Mouse (Mus musculus): ENCODE data around the gene Ccm2l. TPM values are rescaled to one million over a fixed set of nuclear protein-coding genes. Genes with fewer than 3 reads are reported as not detected.

Ccm2l gene
- total and polyA plus RNA-seq, 3 experiments = 12.7 to 37.1 (median 15.3) TPM

- no peak for DNase-seq
These were observed 23.6 kb downstream of the Ccm2l start for GRCm38 (mm10) chr2:153089316-153089715.

DNA sequence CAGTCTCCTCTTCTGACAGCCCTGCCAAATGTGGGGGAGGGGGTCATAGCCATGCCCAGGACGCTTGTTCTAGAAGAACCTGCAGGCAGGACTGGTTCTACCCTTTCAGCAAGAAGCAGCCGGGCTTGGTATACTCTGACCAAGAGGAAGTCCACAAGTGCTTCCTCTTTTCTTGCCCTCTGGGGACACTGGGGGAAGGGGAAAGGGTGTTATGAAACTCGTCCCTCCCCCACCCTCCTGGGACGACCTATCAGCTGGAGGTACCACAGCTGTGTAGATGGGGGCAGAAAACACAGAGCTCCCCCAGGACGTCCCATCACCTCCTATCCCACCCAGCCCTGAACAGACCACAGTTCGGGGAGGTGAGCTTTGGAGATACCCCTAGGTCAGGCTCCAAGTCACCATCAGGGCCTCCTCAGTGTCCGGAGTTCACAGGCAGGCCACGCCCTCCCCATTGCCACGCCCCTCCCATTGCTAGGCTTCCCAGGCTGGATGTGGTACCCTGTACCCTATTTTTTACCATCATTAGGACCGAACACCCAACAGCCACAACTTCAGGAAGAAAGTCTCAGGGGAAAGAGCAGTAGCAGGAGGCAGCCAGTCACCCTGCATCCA, 24.9 kb downstream of the Ccm2l start:
- peak; percentile 47 for DNase-seq

GRCm38 (mm10) chr2:153107046-153107766, 41.5 kb downstream of the Ccm2l start:
- no peak for DNase-seq

GRCm38 (mm10) chr2:153107802-153108201, 42.0 kb downstream of the Ccm2l start:
- DNase-seq = no peak

DNA sequence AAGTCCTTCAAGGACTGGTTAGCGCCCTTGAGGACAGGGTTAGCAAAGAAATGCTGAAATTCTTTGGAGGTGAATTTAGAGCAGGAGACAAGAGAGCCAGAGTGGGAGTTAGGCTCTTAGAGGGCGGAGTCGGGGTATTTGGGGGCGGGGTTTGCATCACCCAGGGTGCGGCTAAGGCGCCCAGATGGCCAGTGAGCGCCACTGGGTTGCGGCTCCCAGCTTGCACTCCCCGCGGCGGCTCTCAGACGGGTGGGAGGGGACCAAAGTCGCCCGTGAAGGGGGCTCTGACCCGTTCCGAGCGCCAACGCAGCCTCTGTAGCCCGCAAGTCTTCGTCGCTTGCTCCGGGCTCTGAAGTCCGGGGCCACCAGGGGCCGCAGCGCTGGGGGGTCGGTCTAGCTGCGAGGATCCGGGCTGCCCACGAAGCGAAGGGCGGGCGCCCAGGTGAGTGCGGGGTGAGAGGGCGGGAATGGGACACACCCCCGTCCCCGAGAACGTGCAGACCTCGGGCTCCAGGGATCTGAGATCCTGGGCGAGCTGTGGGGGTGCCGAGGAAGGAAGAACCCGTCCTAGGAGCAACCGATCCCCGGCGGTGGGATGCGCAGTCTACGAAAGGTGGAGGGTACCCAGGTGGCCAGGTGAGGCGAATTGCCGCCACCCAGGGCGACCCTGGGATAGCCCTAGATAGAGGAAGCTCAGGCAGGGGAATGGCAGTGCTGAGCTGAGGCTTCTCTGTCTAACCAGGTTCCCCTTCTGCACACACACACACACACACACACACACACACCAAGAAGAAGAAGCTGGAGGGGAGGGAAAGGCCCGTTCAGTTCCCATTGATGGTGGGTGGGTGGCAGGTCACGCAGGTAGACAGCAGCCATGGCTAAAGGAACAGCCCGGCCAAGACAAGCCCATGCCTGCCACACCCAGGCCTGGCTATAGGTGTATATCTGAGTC, 42.8 kb downstream of the Ccm2l start, which contains the start of gene Hck:
Hck (plus strand) TSS at position 156 of the 952 bp plus-strand sequence.
- DNase-seq = peak; percentile 80

GRCm38 (mm10) chr2:153109596-153109995, 43.8 kb downstream of the Ccm2l start:
- DNase-seq = no peak

DNA sequence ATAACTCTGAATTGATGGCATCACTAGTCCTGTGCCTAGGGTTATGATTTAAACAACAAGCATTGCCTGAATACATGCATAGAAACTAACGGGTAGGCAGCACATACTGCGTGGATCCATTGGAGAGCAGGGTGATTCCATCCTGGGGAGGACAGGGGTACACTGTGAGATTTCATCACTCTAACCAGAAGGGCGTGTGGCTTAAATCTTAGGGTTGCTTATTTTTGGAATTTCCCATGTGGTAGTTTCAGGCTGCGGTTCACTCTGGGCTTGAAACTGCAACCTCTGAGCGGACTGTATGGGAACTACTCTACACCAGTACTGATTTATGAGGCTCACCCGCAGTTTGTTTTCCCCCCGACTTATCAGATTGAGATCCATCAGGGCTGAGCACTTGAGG, 45.5 kb downstream of the Ccm2l start:
- DNase-seq = no peak

DNA sequence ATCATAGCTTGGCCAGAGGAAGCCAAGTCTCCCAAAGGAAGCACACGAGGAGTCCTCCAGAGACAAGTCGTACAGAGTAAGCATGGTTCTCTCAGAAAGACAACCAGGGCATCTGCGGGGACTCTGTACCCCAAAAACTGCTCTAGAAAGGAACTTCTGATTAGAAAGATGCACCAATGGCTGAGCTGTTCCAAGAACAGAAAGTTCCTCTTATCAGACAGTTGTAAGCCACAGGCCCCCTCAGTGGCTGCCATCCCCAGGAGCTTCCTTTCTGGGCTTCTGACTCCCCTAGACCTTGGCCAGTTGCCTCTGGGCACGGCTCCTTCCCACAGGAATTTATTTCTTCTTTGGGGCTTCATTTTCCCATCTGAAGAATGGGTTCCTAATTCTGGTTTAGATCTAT, 49.9 kb downstream of the Ccm2l start:
- no peak for DNase-seq

GRCm38 (mm10) chr2:153117051-153117486, 51.3 kb downstream of the Ccm2l start:
- DNase-seq = peak; percentile 12

DNA sequence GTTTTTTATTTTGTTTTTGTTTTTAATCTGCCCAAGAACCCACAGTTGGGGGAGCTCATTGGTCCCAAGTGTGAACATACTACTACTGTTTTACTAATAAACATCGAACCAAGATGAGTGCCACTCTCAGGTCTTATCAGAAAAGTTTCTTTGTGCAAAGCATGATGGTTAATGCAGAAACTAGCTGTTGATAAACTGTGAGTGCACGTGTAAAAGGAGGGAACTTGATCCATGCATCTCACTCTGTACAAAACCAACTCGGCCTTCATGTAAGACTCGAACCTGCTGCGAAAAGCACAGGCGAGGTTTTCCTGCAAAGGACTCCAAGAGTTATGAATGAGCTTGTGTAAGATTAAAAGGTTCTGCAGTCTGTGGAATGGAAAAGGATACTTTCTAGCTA, 53.7 kb downstream of the Ccm2l start:
- no peak for DNase-seq

GRCm38 (mm10) chr2:153120126-153120525, 54.4 kb downstream of the Ccm2l start:
- no peak for DNase-seq

DNA sequence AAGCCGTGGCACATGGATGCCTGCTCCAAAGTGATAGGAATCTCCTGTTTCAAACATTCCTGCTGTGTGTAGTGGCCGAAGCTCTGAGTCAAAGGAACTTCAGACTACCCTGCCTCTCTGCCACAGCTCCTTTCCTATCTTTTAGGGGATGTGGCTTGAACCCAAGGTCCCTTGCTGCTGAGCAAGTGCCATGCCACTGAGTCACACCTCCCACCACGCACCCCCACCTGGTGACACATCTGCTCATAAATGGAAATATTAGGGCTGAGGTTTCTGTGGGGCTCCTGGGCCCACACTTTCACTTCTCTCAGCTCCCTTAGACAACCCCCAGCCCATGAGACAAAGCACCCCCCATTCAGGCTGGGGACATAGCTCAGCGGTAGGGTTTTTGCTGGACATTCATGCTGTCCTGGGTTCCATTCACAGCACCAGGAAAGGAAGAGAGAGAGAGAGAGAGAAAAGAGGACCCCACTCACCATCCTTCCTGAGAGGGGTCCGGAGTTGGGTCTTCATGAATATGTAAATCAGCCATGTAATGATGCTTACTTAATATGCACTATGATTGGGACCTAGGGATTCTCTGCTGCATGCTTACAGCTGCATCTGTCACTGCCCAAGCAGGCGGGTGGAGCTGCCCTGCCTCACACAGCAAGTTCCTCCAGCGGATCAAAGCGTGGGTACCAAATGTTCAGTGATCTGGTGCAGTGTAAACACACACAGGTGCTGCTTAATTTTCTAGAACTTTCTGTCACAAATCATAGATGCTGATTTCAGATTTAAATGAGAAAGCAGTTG, 56.3 kb downstream of the Ccm2l start:
- peak; percentile 81 for DNase-seq

DNA sequence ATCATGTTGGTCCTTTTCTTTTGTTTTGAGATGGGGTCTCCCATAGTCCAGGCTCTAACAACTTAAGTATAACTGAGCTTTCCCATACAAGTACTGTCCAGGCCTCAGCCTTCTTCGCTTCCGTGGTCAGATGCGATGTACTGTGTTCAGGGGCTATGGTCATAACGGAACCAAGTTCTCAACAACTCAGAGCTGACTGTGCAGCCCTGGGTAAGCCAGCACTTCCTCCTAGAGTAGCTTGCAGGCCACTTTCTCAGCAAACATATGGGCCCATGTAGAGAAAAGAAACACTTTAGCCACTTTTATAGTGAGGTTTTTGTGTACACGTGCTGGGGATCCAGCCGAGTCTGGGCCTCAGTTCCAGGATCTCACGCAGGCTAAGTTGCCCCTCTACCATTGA, 56.9 kb downstream of the Ccm2l start:
- no peak for DNase-seq

DNA sequence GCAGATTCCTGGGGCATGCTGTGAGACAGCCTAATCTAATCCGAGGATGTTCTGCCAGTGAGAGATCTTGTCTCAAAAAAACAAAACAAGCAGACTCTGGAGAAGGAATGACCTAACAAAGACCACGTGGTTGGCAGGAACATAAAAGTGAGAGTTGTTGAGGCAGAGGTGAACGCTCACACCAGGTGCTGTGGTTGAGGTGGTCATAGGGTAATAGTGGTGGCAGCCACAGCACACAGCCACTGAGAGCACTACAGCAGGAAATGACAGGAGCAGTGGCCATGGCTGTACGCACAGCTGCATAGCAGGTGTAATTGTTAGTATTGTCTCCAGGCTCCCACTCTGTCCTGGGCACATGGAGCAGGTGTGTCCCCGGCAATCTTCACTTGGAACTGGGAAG, 60.1 kb downstream of the Ccm2l start:
- no peak for DNase-seq

GRCm38 (mm10) chr2:153131019-153131418, 65.3 kb downstream of the Ccm2l start:
- DNase-seq = no peak

Other genes with a start within 250 kb of the Ccm2l start
- 10 to 100 TPM; 54.3 to 79.7 TPM for gene Bcl2l1, start 234.2 kb upstream of the Ccm2l start, total RNA-seq (2021)
- 42.4 and 43.8 TPM in 2 replicates for gene Bcl2l1, start 234.2 kb upstream of the Ccm2l start, polyA plus RNA-seq (2012; rRNA removed)
- 1 to 10 TPM; 2.0 to 4.2 TPM for gene Tpx2, start 218.0 kb upstream of the Ccm2l start, total RNA-seq (2021)
- 0.18 and 0.40 TPM in 2 replicates for gene Tpx2, start 218.0 kb upstream of the Ccm2l start, polyA plus RNA-seq (2012; rRNA removed)
- not detected for gene Mylk2, start 154.6 kb upstream of the Ccm2l start, total RNA-seq (2021)
- not detected in 2 replicates for gene Mylk2, start 154.6 kb upstream of the Ccm2l start, polyA plus RNA-seq (2012; rRNA removed)
- gene Foxs1, start 132.7 kb upstream of the Ccm2l start, total RNA-seq (2021) = 1 to 10 TPM; 3.2 to 3.7 TPM
- gene Foxs1, start 132.7 kb upstream of the Ccm2l start, polyA plus RNA-seq (2012; rRNA removed) = 11.1 and 13.1 TPM in 2 replicates
- gene Dusp15, start 114.3 kb upstream of the Ccm2l start, total RNA-seq (2021) = 1 to 10 TPM; 2.7 to 2.9 TPM
- 0.82 and 1.8 TPM in 2 replicates for gene Dusp15, start 114.3 kb upstream of the Ccm2l start, polyA plus RNA-seq (2012; rRNA removed)
- gene Ttll9, start 103.5 kb upstream of the Ccm2l start, total RNA-seq (2021) = under 1 TPM; 0.40 to 0.90 TPM
- 0.06 and 0.33 TPM in 2 replicates for gene Ttll9, start 103.5 kb upstream of the Ccm2l start, polyA plus RNA-seq (2012; rRNA removed)
- gene Pdrg1, start 50.5 kb upstream of the Ccm2l start, total RNA-seq (2021) = 100 to 1,000 TPM; 146 to 245 TPM
- 53.5 and 58.0 TPM in 2 replicates for gene Pdrg1, start 50.5 kb upstream of the Ccm2l start, polyA plus RNA-seq (2012; rRNA removed)
- 1 to 10 TPM in 1 of 2 experiments, under 1 TPM in 1; 0.49 to 1.0 TPM for gene Xkr7, start 34.1 kb upstream of the Ccm2l start, total RNA-seq (2021)
- gene Xkr7, start 34.1 kb upstream of the Ccm2l start, polyA plus RNA-seq (2012; rRNA removed) = 1.0 and 1.6 TPM in 2 replicates
- gene Hck, start 42.5 kb downstream of the Ccm2l start, total RNA-seq (2021) = 1 to 10 TPM; 3.1 to 4.6 TPM
- 4.2 and 4.7 TPM in 2 replicates for gene Hck, start 42.5 kb downstream of the Ccm2l start, polyA plus RNA-seq (2012; rRNA removed)
- 100 to 1,000 TPM; 104 to 121 TPM for gene Tm9sf4, start 95.3 kb downstream of the Ccm2l start, total RNA-seq (2021)
- 40.8 and 66.2 TPM in 2 replicates for gene Tm9sf4, start 95.3 kb downstream of the Ccm2l start, polyA plus RNA-seq (2012; rRNA removed)
- 1 to 10 TPM; 1.9 to 3.9 TPM for gene Tspyl3, start 159.5 kb downstream of the Ccm2l start, total RNA-seq (2021)
- 3.6 and 4.0 TPM in 2 replicates for gene Tspyl3, start 159.5 kb downstream of the Ccm2l start, polyA plus RNA-seq (2012; rRNA removed)
- 1 to 10 TPM; 8.2 to 9.3 TPM for gene Plagl2, start 175.5 kb downstream of the Ccm2l start, total RNA-seq (2021)
- 3.7 and 5.2 TPM in 2 replicates for gene Plagl2, start 175.5 kb downstream of the Ccm2l start, polyA plus RNA-seq (2012; rRNA removed)
- 10 to 100 TPM; 47.6 to 57.0 TPM for gene Pofut1, start 175.6 kb downstream of the Ccm2l start, total RNA-seq (2021)
- gene Pofut1, start 175.6 kb downstream of the Ccm2l start, polyA plus RNA-seq (2012; rRNA removed) = 43.5 and 46.5 TPM in 2 replicates
- gene Kif3b, start 225.5 kb downstream of the Ccm2l start, total RNA-seq (2021) = 10 to 100 TPM; 26.3 to 29.5 TPM
- gene Kif3b, start 225.5 kb downstream of the Ccm2l start, polyA plus RNA-seq (2012; rRNA removed) = 3.7 and 4.3 TPM in 2 replicates